Mouse (Mus musculus): ENCODE measurements at regions not wholly inside any gene's neighbourhood (a gene's known extent, or its start where the extent isn't known, plus 50 kb on each side); places are given as distances from the start of the nearest gene placed in this dataset.

DNA sequence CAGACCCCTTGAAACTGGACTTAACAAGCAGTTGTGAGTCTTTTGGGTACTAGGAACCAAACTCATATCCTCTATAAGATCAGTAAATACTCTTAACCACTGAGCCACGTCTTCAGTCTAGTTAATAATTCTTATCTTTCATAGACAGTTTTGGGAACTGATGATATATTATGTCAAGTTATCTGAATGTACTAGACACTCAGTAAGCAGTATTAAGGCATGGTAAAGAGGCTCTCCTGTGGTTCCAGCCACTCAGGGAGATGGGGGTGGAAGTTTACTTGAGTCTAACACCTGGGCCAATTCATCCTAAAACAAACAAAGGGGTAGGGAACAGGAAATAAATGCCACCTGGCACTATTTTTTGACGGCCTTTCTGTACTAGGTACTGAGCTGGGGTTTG, 81.2 kb upstream of the Fut8 start:
- TF ChIP-seq GATA1 (IDR thresholded peaks at IDR 0.05; ENCODE audit: borderline replicate concordance, low read length) (no peak), CTCF (IDR thresholded peaks at IDR 0.05; ENCODE audit: low read depth, low read length) (no peak)
